ENCODE assay signal across 1 mouse cellular context in genomic region chr3:121242941-121243340, GRCm38 (mm10).
TF ChIP-seq lines count a peak whose summit lies in the region.

No protein-coding gene starts in this region.

TF ChIP-seq in MEL, 35 proteins besides CTCF, POLR2A, EP300 and RAD21 (continued from another document):
- TF ChIP-seq MXI1 (IDR thresholded peaks at IDR 0.05; ENCODE audit: low read depth, low read length) = no peak
